Mouse (Mus musculus): ENCODE results near the gene Fam117a. TPM values are rescaled to one million over a fixed set of nuclear protein-coding genes. Genes with fewer than 3 reads are reported as not detected.

The Fam117a gene
- polyA plus RNA-seq, 1 experiment = 15.6 TPM

- no peak overlapping the region for H3K4me3 ChIP-seq (ENCODE audit: low read depth, low read length)
- H3K27ac ChIP-seq (ENCODE audit: insufficient read depth, low read depth, low read length) = no peak overlapping the region
- H3K4me1 ChIP-seq (ENCODE audit: control insufficient read depth, insufficient read depth, insufficient read length, low read length) = peaks cover 4% of the 10 kb centered on the region; the same call in 1 of the 2 replicates
- peaks cover 29% of the 10 kb centered on the region for H3K36me3 ChIP-seq (ENCODE audit: control insufficient read depth, insufficient read depth, low read length)
- TF ChIP-seq POLR2A (IDR thresholded peaks at IDR 0.05; ENCODE audit: low read depth, low read length) (no peak), CTCF (IDR thresholded peaks at IDR 0.05; ENCODE audit: extremely low read depth, insufficient read length, insufficient replicate concordance, low read depth, low read length) (peak; percentile 51; the same call in 1 of the 2 replicates)
- no peaks in the 10 kb centered on the region for H3K27me3 ChIP-seq (ENCODE audit: control insufficient read depth, insufficient read depth, low read length)
- WGBS = 68% methylated on average over 7 of the region's 7 CpGs
These were observed 31.2 kb upstream of the Fam117a start for GRCm38 (mm10) chr11:95305600-95305999.

- Histone ChIP-seq H3K36me3 (ENCODE audit: control insufficient read depth, insufficient read depth, low read length) (peaks cover 19% of the 10 kb centered on the region), H3K4me3 (ENCODE audit: low read depth, low read length) (no peak overlapping the region), H3K4me1 (ENCODE audit: control insufficient read depth, insufficient read depth, insufficient read length, low read length) (peaks cover 5% of the 10 kb centered on the region; the same call in 1 of the 2 replicates), H3K27me3 (ENCODE audit: control insufficient read depth, insufficient read depth, low read length) (no peaks in the 10 kb centered on the region), H3K27ac (ENCODE audit: insufficient read depth, low read depth, low read length) (peak overlapping the region; percentile 74)
- WGBS = 25% methylated on average over 8 of the region's 8 CpGs
- no peak for TF ChIP-seq CTCF (IDR thresholded peaks at IDR 0.05; ENCODE audit: extremely low read depth, insufficient read length, insufficient replicate concordance, low read depth, low read length)
- no peak for TF ChIP-seq POLR2A (IDR thresholded peaks at IDR 0.05; ENCODE audit: low read depth, low read length)
These were observed 29.3 kb upstream of the Fam117a start for GRCm38 (mm10) chr11:95307526-95307925.

DNA sequence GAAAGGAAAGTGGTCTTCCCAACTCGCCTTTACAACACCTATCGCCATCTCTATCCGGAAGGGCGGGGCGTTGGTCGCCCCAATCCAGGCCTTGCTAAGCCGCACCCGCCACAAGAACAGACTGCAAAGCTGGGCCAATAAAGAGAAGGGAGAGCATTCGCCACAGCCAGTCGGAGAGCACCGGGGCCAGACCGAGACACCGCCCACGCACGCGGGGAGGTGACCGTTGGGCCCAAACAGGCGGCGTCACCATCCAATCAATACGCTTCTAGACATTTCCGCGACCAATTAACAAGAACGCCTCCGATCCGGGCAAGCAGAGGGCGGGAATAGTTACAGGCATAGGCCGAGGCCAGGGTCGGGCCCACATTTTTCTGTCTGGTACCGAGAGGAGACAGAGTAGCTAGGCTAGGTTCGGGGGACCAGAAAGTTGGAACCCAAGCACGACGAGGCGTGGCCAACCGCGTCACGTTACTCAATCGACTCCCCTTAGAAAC, 27.3 kb upstream of the Fam117a start:
- TF ChIP-seq POLR2A (IDR thresholded peaks at IDR 0.05; ENCODE audit: low read depth, low read length) (peak; percentile 55; the same call in 1 of the 2 replicates), CTCF (IDR thresholded peaks at IDR 0.05; ENCODE audit: extremely low read depth, insufficient read length, insufficient replicate concordance, low read depth, low read length) (no peak)
- WGBS = under 1% methylated on average over 37 of the region's 37 CpGs
- H3K27me3 ChIP-seq (ENCODE audit: control insufficient read depth, insufficient read depth, low read length) = no peaks in the 10 kb centered on the region
- H3K36me3 ChIP-seq (ENCODE audit: control insufficient read depth, insufficient read depth, low read length) = peaks cover 10% of the 10 kb centered on the region
- H3K4me1 ChIP-seq (ENCODE audit: control insufficient read depth, insufficient read depth, insufficient read length, low read length) = peaks cover 5% of the 10 kb centered on the region; the same call in 1 of the 2 replicates
- H3K27ac ChIP-seq (ENCODE audit: insufficient read depth, low read depth, low read length) = peak overlapping the region; percentile 99
- peak overlapping the region; percentile 87 for H3K4me3 ChIP-seq (ENCODE audit: low read depth, low read length)

DNA sequence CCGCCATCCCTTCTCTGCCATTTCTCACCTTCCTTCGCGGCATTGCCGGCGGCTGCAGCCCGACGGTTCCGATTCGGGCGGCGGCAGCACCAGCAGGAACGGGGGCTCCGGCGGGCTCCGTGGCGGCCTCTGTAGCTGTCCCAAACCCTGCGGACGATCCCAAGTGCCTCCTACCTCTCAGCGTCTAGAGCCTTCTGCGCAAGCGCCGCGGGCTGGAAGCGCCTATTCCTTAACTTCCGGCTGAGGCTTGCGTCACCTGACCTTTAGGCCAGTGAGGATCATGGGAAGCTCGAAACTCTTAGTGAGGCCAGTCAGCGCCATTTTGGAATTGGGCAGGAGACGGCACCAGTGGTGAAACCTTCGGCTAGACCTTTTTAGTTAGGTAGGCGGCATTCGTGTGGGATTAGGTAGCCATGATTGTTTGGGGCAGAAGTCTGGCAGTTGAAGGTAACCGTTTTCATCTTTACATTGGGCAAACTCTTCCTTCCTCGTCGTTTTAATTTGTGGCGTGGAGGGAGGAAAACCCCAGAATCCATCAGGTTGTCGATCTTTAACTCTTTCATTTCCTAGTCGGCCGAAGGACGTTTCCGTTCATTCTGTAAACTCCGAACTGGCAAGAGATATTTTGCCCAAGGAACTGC, 26.7 kb upstream of the Fam117a start, which contains the start of gene Kat7:
Gene Kat7, minus strand, starts transcription at position 240 of the 641 bp plus-strand sequence.
- peak within 1 kb of the TSS; percentile 87 for H3K4me3 ChIP-seq (ENCODE audit: low read depth, low read length)
- TF ChIP-seq POLR2A (IDR thresholded peaks at IDR 0.05; ENCODE audit: low read depth, low read length) (peak; percentile 38), CTCF (IDR thresholded peaks at IDR 0.05; ENCODE audit: extremely low read depth, insufficient read length, insufficient replicate concordance, low read depth, low read length) (no peak)
- peak within 1 kb of the TSS; percentile 99 for H3K27ac ChIP-seq (ENCODE audit: insufficient read depth, low read depth, low read length)
- H3K36me3 ChIP-seq (ENCODE audit: control insufficient read depth, insufficient read depth, low read length) = peaks cover 9% of the 10 kb centered on the region
- H3K4me1 ChIP-seq (ENCODE audit: control insufficient read depth, insufficient read depth, insufficient read length, low read length) = peaks cover 5% of the 10 kb centered on the region; the same call in 1 of the 2 replicates
- no peaks in the 10 kb centered on the region for H3K27me3 ChIP-seq (ENCODE audit: control insufficient read depth, insufficient read depth, low read length)
- WGBS = under 1% methylated on average over 42 of the region's 42 CpGs

GRCm38 (mm10) chr11:95310648-95311424, 26.0 kb upstream of the Fam117a start:
- Histone ChIP-seq H3K36me3 (ENCODE audit: control insufficient read depth, insufficient read depth, low read length) (peaks cover 4% of the 10 kb centered on the region), H3K27me3 (ENCODE audit: control insufficient read depth, insufficient read depth, low read length) (no peaks in the 10 kb centered on the region), H3K27ac (ENCODE audit: insufficient read depth, low read depth, low read length) (peak overlapping the region; percentile 80), H3K4me3 (ENCODE audit: low read depth, low read length) (peak overlapping the region; percentile 72), H3K4me1 (ENCODE audit: control insufficient read depth, insufficient read depth, insufficient read length, low read length) (peaks cover 5% of the 10 kb centered on the region; the same call in 1 of the 2 replicates)
- WGBS = 3% methylated on average over 17 of the region's 17 CpGs
- TF ChIP-seq CTCF (IDR thresholded peaks at IDR 0.05; ENCODE audit: extremely low read depth, insufficient read length, insufficient replicate concordance, low read depth, low read length) = no peak
- TF ChIP-seq POLR2A (IDR thresholded peaks at IDR 0.05; ENCODE audit: low read depth, low read length) = no peak

DNA sequence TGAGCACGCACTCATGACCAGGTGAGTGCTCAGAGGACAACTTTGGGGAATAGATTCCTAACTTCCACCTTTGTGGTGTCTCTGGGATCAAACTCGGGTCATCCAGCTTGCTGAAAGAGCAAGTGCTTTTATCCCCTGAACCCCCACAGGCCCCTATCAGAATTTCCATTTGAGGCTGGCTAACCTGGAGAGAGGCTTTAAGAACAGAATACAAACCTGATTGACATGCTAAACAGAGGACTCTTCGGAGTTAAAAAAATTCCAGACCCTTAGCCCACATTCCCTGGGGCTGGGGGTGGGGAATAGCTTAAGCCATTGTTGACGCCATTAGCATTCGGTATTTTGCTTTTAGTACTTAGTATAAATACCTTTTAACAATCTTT, 25.4 kb upstream of the Fam117a start:
- no peak for TF ChIP-seq CTCF (IDR thresholded peaks at IDR 0.05; ENCODE audit: extremely low read depth, insufficient read length, insufficient replicate concordance, low read depth, low read length)
- TF ChIP-seq POLR2A (IDR thresholded peaks at IDR 0.05; ENCODE audit: low read depth, low read length) = no peak
- no peak overlapping the region for H3K27ac ChIP-seq (ENCODE audit: insufficient read depth, low read depth, low read length)
- peaks cover 5% of the 10 kb centered on the region; the same call in 1 of the 2 replicates for H3K4me1 ChIP-seq (ENCODE audit: control insufficient read depth, insufficient read depth, insufficient read length, low read length)
- no peaks in the 10 kb centered on the region for H3K27me3 ChIP-seq (ENCODE audit: control insufficient read depth, insufficient read depth, low read length)
- 63% methylated on average over 5 of the region's 5 CpGs for WGBS
- no peak overlapping the region for H3K4me3 ChIP-seq (ENCODE audit: low read depth, low read length)
- H3K36me3 ChIP-seq (ENCODE audit: control insufficient read depth, insufficient read depth, low read length) = peaks cover 3% of the 10 kb centered on the region; the same call in 1 of the 2 replicates

Measured in small intestine, adult 2 months (tissue).